Mouse (Mus musculus): ENCODE measurements at regions not wholly inside any gene's neighbourhood (a gene's known extent, or its start where the extent isn't known, plus 50 kb on each side); places are given as distances from the start of the nearest gene placed in this dataset.

DNA sequence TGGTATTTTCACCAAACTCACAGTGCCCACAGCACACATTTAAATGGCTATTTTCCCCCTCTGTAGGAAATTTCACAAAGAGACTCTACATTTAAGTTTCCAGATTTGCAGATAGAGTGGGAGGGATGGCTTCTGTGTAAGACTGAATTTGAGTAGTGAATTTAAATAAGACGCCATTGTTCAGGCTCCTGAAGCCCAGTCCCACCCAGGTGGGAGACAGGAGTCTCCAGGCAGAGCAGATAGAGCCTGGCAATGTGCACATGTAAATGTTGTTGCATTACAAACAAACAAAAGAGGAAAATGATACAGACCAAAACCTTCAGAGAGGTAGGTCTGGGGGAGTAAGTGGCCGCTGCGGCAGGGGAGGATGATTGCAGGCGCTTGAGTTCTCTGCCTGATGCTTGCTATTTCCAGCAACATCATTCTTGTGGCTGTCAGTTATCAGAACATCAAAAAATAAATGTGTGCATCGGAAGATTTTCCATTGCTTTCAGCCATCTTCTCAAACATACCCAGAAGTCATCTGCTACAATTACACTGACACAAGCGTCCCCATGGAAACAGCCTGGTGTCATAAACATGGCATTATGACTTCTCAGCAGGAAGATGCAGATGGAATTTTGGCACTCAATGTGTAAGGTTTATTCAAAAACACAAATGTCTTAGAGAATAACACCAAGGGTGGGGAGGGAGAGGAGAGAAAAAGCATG is 318.5 kb downstream of the Phkb start:
- no peak for DNase-seq

DNA sequence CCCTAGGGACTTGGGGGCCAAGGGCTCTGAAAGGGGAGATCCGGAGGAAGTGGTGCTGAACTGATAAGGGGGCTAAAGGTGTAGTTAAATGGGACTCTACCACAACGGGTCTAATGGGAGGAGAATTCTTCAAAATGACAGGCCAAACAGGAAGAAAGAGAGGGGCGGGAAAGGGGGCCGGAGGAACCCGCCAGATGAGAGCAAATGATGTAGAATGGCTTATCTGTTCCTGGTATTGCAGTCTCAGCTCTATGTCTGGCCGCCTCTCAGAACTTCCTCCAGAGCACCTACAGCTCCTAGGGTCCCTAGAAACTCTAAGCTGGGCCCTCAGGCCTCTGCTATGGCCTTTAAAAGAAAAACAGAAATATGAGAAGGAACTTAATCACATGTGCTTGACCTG is 306.8 kb downstream of the Phkb start:
- DNase-seq: no peak

GRCm38 (mm10) chr8:86125244-86125643 is 284.5 kb downstream of the Phkb start:
- DNase-seq: no peak

DNA sequence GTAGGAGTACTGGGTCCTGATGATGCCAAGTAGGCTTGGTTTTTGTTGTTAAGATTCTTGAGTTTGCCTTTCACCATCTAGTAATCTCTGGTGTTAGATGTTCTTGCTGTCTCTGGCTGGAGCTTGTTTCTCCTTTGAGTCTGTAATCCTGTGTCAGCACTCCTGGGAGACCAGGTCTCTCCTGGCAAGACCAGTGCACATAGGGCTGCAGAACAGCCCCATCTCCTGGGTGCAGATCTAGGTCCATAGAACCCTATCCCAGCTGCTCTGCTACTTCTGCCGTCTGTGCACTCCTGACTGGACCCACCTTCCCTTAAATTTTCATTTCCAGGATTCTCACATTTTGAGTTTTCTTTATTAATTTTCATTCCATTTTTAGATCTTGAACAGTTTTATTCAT is 283.9 kb downstream of the Phkb start:
- DNase-seq: no peak
